Mouse (Mus musculus): Measurements from ENCODE around the gene Cenpi.
"Not testable (repeated sequence)": the region's sequence is repeated elsewhere in the genome, so short reads cannot be mapped to it uniquely, and the experiment has no call there.

Gene Cenpi

DNA sequence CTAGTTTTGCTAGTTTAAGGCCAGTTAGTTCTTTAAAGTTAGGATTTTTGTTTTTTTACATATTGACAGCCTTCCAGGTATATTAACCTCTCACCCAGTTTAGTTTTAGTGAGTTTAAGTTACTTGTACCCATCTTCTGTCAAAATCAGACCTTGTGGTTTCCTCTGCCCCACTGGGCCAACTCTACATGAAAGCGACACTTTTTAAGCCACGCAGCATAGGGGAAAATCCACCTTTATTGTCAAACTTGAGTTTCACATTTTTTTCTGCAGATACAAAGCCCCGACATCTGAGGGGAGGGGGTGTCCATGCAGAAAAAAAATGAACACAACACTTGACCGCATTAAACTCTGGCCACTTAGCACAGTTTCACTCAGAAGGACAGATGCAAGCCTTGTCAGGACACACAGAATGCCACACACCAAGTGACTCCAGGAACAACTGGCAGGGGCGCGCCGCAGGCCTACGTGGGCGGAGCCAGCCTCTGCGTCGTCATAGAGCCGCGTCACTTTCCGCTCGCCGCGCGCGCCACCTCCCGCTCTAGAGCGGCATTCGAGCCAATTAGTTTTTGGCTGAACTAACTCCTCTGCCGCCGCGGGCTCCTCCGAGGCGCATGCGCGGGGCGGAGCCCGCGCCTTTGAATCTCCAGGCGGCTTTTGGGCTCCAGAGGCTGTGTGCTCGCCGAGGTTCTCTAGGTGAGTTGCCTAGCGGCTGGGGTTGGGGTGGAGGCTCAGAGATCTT lies at the start of gene Cenpi:
Cenpi (plus strand) TSS at position 551 of the 741 bp plus-strand sequence.
- DNase-seq (ENCODE audit: low spot score) = peak; percentile 90

DNA sequence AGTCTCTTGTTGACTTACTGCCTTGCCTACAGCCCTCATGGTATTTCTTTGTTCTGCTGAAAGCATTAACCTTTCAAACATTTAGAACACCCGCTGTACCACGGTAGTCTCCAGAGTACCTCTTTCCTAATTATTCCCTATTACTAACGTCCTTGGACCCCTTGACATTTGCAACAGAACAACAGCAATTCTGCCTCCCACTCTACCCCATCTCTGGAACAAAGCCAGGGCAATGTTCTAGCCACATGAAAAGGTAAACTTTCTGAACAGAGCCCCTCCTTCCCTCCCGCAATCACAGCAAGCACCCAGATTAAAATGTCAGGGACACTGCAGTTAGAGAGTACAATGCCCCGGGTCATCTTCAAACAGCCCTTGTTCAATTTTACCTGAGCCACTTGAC lies 46.7 kb upstream of the Cenpi start:
- no peak for DNase-seq (ENCODE audit: low spot score)

DNA sequence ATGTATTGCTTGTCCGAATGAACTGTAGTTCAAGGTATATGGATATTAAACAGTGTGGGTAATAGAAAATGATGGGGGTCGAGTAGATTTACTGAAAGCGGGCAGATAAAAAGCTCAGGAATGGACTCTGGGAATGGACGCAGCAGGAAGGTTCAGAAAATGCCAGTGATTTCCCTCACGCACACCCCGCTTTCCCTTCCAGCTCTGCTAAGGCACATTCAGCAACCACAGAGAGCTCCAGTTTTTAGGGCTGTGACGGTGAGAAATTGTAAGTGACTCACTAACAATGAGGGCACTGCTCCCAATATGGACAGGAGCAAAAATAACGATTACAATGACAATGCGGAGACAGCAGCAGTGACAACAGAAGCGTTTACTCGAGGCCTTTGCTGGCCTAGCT lies 45.8 kb upstream of the Cenpi start:
- DNase-seq (ENCODE audit: low spot score) = no peak

DNA sequence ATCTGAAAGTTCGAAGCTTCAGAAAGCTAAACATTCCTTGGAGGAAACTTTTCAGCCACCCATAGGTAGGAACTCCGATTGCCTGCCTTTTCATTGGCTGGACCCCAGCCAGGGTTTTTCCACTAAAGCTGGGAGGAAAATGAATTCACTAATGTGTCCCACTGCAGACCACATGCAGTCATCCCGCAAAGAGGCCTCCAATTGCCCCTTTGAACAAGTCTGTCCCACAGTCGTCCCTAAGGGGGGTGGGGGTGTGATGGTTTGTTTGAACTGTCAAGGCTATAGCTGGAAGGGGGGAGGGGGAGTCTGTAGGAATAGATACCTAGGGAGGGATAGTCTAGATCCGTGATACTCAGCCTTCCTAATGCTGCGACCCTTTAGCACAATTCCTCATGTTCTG lies 32.2 kb upstream of the Cenpi start:
- DNase-seq (ENCODE audit: low spot score) = peak; percentile 17

DNA sequence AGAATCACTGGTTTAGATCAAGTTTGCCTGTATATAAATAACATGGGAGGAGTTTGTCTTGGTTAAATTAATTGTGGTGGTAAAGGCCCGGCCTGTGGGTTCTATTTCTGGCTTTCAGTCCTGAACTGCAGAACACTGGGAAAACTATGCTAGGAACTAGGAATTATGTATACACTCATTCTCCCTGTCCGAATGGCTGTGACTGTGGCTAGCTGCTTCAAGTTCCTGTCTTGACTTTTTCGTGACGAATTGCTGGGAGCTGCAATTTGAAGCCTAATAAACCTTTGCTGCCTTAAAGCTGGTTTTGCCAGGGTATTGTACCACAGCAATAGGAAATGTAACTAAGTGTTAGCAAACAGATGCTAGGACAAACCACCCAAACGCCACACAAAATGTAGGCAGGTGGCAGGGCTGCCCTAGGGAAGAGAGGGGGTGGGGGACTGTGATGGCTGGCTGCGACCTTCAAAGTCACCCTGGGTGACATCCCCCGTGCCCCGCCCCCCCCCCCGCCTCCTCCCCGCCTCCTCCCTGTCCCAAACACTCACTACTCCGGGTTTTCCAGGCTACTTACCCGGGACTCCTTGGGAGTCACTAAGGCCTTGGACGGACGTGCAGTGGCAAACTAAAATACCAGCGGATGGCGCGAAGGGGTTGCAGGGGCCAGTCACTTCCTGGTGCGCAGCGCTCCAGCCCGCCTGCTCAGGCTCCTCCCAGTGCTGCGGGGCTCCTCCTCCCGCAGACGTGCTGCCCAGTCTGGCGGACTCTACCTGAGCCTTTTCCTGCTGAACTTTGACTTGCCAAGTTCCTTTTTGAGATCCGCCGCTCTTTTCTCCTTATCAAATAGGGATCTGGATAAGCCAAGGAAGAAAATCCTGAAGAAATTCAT lies 31.4 kb upstream of the Cenpi start, which contains the start of gene Trmt2b:
Trmt2b (minus strand) TSS at position 710 of the 886 bp plus-strand sequence.
- peak; percentile 74 for DNase-seq (ENCODE audit: low spot score)

DNA sequence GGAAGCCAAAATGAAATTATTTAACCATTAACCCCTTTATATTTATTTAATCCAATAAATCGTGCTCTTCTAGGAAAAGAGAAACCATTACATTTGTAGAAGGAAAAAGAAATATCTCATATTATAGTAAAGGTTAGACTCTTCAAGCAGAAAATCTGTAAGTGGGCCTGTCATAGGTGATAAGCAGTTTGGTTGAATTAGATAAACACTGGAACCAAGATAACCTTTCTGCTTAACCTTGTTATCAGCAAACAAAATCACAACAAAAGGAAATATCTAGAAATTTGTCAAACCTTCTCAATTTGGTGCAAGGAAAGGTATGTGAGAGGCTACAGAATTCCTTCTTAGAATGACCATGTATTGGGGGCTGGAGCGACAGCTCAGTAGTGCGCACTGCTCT lies 27.4 kb upstream of the Cenpi start:
- no peak for DNase-seq (ENCODE audit: low spot score)

DNA sequence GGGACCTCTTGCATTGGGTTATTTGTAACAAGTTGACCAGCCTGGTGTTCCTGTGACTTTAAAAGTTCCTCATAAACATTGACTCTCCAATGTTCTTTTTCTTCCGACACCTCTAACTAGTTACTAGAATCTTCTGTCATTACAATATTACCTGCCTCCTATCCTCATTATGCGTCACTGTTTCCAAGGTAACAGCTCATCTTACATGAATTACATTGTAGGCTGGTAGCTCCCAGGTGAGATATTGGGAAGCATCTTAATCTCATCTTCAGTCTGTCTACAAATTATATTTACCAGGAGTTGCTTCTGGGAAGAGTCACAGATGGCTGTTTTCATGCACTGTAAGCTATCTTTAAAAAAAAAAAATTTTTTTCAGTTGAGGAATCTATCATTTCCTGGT lies 22.8 kb upstream of the Cenpi start:
- no peak for DNase-seq (ENCODE audit: low spot score)

DNA sequence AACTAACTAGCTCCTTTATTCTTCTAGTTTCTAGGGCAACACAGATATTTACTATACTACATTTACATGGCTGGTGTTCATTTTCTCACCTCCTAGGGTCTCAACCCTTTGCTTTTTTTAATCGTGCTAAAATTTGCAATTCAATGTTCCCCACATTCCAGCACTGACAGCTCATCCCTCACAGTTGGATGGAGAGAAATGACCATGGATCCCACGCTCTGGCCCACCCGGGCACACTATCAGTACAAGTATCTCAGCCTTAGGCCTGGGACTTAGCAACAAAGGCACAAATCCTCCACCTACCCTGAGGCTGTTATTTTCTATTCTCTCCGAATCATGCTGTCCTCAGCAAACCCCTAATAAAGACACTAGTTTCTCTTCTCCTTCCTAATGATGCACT lies 22.1 kb upstream of the Cenpi start:
- DNase-seq (ENCODE audit: low spot score) = peak; percentile 6

DNA sequence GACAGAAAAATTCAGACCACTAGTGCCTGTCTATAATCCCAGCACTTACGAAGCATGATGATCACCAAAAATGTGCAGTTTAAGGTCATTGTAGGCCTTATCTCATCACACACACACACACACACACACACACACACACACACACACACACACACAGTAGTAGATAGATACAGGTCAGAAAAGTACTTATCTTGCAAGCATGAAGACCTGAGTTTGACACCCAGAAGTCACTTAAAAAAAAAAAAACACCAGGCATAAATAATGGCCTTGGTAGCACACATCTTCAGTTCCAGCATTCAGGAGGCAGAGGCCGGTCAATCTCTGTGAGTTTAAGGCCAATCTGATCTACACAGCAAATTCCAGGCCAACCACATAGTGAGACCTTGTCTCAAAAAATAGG lies 20.6 kb upstream of the Cenpi start:
- no peak for DNase-seq (ENCODE audit: low spot score)

DNA sequence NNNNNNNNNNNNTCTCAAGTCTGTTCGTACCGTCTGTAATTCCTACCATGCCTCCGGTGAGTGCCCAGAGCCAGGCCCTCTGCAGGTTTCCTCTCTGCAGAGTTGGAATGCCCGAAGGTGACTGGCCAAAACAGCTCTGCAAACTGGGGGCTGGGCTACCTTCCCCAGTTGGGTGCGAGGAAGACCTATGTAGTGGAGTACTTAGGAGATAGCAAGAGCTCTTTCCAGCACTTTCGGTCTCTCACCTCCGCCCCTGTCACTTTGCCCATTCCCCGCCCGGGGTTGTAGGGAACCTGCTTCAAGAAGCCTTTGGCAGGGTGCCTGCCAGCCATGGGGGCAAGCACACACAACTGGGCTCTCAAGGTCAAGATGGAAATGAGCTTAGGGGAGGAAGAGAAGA lies 11.6 kb upstream of the Cenpi start:
- peak; percentile 5 for DNase-seq (ENCODE audit: low spot score)

DNA sequence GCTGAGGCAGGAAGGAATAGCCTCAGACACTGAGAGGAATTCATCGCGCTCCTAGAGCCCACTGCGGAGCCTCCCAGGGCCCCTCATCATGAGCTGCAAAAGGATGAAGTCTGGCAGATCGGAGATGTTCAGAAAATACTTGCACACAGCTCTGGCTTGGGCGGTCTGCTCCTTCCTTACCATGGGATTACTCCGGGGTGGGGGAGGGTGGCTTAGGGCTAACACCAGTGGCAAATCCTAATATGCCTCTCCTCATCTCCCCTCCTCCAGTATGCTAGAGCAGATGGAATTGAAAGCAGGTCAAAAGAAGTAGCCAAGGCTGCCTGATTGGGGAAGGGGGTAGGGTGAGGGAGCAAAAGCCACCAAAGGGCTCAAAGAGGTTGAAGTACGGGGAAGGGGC lies 11.1 kb upstream of the Cenpi start:
- peak; percentile 25 for DNase-seq (ENCODE audit: low spot score)

DNA sequence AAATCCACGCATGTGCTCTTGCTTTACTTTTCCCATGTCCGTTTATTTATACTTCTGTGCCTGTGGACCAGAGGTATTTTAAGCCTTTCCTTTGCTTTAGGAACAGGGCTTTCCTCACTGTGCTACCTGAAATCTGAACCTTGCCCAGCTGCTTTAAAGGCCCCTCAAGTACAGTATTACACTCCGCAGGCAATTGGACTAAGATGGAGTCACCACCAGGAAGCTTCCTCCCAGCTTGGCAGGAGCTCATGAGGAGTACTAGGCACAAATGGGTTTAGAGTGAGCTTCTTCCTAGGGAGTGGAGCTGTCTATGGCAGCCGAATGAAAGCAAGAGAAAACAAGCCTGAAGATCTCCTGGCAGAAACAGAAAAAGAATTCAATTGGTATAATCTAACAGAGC lies 10.7 kb upstream of the Cenpi start:
- no peak for DNase-seq (ENCODE audit: low spot score)

DNA sequence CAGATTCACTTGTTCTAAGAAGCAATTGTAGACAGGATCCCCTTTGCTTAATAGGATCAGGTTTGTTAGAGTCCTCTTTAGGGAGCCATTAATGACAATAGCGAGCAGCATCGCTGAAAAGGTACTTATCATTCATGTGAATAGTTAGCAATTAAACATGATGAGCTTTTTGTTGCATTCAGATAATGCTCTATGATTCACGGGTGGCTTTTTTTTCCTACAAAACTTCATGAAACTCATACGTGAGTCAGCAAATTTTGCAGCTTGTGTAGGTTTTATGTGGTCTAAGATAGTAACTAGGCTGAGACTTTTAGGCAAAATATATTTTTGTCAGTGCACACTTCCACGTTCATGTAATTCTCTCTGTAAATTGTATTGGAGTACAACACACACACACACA lies 7.7 kb upstream of the Cenpi start:
- no peak for DNase-seq (ENCODE audit: low spot score)

DNA sequence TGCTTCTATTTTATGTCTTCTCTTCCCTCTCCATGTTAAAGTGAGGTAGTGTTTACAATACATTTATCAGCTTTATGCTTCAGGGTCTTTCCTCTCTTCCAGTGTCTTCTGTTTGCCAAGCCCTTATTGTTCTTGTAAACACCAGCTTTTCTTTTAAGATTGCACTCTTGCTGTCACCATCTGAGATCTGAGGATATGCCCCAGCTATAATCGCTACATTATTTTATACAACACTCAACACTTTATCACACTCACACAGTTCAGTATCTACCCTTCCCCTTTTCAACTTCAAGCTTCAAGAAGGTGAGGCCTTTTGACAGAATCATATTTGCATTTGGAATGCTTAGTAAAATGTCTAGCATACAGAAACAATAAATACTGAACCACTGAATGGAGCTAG lies 4.6 kb upstream of the Cenpi start:
- no peak for DNase-seq (ENCODE audit: low spot score)

DNA sequence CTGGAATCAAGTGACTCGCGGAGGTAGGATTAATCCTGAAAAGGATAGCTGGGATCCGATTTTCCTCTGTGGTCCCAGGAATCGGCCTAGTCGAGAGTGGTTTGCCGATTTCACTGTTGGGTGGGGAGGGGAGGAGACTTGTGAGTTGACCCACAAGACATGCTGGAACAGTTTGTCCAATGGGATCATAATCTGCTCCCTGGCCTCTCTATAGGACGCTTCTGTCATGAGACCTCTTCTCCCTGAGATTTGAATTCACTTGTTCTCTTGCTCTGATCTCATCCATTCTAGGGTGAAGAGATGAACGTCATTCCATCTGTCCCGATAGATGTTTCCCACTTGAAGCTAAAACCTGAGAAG lies 371 bp downstream of the Cenpi start:
- no peak for DNase-seq (ENCODE audit: low spot score)

DNA sequence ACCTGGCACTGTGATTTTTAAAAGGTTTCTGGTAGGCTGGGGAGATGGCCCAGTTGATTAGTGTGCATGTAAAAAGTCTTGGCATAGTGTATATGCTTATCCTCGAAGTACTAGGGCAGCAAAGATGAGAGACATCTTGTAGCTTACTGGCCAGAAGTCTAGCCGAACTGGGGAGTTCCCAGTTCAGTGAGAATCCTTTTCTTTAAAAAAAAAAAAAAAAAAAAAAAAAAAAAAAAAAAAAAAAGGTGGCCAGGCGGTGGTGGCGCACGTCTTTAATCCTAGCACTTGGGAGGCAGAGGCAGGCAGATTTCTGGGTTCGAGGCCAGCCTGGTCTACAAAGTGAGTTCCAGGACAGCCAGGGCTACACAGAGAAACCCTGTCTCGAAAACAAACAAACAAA lies 3.3 kb downstream of the Cenpi start:
- not testable (repeated sequence) for DNase-seq (ENCODE audit: low spot score)

DNA sequence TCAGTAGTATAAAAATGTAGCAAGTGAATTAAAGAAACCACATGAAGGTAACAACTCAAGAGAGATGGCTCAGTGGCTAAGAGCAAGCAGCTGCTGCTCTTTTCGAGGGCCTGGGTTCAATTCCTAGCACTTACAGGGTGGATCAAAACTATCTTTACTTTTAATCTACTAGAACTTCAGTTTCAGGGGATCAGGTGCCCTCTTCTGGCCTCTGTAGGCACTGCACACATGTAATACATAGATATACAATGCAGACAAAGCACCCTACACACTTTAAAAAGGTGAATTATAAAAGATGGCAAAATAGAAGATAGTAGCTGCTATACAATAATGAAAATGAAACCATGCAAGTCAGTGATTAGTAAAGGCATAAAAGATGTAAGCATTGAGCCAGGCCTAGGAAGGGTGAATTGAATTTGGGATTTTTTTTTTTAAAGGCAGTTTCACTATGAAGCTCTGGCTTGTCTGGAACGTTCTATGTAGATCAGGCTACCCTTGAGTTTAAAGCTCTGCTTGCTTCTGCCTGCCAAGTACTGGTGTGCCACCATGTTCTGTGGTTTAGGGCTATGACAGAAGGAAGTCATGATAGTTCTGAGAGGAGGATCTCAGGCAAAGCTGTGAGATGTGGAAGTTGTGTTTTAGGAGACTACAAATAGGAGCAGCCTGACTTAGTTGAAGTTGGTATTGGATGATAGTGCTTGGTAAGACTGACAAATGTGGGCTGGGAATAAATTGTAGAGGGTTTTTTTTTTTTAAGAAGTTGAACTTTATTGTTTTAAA lies 11.5 kb downstream of the Cenpi start:
- peak; percentile 32 for DNase-seq (ENCODE audit: low spot score)

DNA sequence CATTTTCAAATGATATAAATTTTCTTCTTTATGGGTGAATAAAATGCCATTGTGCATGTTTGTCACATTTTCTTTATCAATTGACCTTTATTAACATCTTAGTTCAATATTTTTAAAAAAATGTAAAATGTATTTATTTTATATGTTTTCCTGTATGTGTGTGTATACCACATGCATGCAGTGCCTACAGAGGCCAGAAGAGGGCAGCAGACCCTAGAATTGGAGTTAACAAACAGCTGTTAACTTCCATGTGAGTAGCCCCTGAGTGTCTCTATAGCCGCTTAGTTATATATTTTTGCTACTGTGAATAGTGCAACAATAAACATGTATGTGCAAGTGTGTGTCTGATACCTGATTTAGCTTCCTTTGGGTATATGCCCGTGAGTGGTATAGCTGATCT lies 25.4 kb downstream of the Cenpi start:
- DNase-seq (ENCODE audit: low spot score) = peak; percentile 18

DNA sequence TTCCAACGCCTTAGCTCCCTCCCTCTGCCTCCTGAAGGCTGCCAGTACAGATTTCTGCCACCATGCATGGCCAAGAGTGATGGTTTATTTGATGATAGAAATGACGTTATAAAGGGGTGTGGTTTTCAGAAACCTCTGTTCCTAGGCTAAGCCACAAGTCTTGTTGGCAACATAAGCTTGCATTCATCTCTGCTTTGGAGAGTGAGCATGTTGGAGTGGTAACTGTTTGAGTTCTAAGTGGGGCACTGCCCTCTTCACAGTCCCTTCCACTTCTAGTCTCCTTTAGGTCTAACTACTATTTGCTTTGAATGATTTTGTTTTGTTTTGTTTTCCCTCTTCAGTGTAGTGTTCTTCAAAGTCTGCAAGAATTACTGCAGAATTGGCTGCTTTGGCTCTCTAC lies 34.9 kb downstream of the Cenpi start:
- DNase-seq (ENCODE audit: low spot score) = no peak

DNA sequence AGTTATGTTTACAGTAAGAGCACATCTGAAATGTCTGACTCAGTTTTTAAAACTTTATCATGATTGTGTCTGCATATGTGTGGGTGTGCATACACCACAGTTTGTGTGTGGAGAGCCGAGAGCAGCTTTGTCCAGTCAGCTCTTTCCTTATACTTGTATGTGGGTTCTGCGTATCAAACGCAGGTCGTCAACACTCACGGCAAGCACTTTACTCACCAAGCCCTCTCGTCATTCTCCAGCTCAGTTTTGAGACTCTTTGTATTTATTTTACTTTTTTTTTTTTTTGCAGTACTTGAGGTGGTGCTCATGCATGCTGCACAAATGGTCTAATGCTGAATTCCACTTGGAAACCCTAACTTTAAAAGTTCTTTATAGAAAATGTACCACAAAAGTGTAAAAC lies 42.3 kb downstream of the Cenpi start:
- no peak for DNase-seq (ENCODE audit: low spot score)

DNA sequence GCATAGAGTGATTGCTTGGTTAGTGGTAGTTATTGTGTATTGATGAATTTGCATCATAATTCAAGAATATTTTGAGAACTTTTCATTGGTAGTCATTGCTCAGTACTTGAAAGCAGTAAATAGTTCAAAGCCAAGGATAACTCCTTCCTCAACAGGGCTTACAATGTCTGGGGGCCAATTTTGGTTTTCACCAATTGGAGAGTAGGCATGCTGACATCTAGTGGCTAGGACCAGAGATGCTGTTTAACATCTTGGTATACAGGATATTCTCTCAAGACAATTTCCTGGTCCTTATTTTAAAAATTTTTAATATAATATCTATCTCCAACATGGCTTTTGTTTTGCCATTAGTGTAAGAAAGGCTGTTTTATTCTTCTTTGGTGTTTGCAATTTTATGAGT lies 46.0 kb downstream of the Cenpi start:
- peak; percentile 2 for DNase-seq (ENCODE audit: low spot score)

DNA sequence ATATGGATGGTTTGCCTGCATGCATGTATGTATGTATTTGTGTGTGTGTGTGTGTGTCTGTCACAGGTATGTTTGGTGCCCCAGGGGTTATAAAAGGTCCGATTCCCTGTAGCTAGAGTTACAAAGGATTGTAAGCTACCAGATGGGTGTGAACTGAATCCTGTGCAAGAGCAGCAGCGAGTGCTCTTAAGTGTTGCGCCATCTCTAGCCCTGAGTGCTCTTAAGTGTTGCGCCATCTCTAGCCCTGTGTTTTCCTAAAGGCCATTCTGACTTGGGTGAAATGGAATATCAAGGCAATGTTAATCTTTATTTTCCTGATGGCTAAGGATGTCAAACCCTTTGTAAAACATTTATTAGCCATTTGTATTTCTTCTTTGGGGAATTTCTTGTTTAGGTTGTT lies 51.5 kb downstream of the Cenpi start:
- DNase-seq (ENCODE audit: low spot score) = no peak

DNA sequence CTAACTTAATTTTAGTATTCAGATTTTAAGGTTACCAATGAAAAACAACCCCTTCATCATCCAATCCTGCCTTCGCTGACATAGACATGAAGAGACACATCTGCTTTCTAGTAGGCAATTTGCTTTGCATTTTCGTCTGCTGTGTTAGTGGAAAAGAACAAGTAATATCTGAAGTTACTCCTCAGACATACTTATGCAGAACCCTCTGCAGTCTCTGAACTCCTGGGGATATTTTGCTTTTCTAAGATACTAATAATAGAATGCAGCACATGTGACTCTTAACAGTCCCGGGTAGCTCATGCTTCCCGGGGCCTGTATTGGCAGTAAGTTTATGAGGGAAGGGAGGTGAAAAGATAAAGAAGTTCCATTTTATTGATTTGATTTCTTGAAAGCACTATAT lies 54.3 kb downstream of the Cenpi start:
- no peak for DNase-seq (ENCODE audit: low spot score)
